Mouse (Mus musculus) hindbrain, embryonic 10.5 days (tissue): ENCODE data around the gene Dip2c. TPM values are rescaled to one million over a fixed set of nuclear protein-coding genes. Genes with fewer than 3 reads are reported as not detected.

Experiments
- DNase-seq: peaks from one replicate; pipeline ENCODE4 v3.0.0-alpha.2; 2017; ENCODE audit warnings: low spot score
- H3K27ac ChIP-seq: fragments of 300-500 bp; sonication (generic); 2 replicates; pipeline ENCODE4 v1.5.1; 2016; ENCODE audit warnings: mild to moderate bottlenecking, moderate library complexity
- H3K27me3 ChIP-seq: fragments of 300-500 bp; sonication (generic); 2 replicates; pipeline ENCODE4 v1.6.1; 2016; ENCODE audit warnings: mild to moderate bottlenecking; ENCODE audit not compliant: poor library complexity, insufficient read depth, severe bottlenecking
- H3K36me3 ChIP-seq: fragments of 300-500 bp; sonication (generic); 2 replicates; pipeline ENCODE4 v1.6.1; 2016; ENCODE audit warnings: mild to moderate bottlenecking, moderate library complexity
- H3K4me1 ChIP-seq: fragments of 300-500 bp; sonication (generic); replicated peaks from 2 replicates; pipeline ENCODE4 v1.6.1; 2016; ENCODE audit warnings: mild to moderate bottlenecking
- H3K4me3 ChIP-seq: fragments of 300-500 bp; sonication (generic); 2 replicates; pipeline ENCODE4 v1.5.1; 2016; ENCODE audit warnings: mild to moderate bottlenecking, moderate library complexity
- H3K9me3 ChIP-seq: fragments of 300-500 bp; sonication (generic); 2 replicates; pipeline ENCODE4 v1.6.1; 2016; ENCODE audit warnings: mild to moderate bottlenecking, moderate library complexity
- WGBS: fragments of 180-500 bp; shearing (Covaris S2); methylation state at CpG from one replicate; pipeline ENCODE4 v1.1.7; 2016; 5-methylcytosine and 5-hydroxymethylcytosine counted together
- polyA plus RNA-seq: library from polyadenylated mRNA; unstranded; fragments of >200 nt; fragmentation: Nextera tagmentation; extraction: Ambion mirVana; gene quantifications from 2 replicates; pipeline ENCODE4 v1.2.1, GENCODE M21; 2016

Dip2c gene
- polyA plus RNA-seq, 1 experiment from 2014 or later, result 5.8 TPM

DNA sequence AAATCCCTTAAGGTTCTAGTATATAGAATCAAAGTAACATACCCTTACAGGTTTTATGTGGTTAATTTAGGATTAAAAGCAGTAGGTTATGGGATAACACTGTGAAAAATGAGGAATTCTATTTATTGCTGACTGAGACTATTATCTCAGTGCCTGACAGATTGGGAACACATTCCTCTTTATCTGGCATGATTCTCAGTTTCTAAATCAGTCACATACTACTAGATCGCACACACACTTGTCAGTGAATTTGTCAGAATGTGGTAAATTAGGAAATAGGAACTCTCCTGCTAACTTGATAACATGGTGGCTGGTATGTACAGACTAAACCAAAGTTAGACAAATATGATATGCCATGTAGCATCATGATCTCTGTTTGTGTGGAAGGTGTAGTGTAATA, 334.9 kb downstream of the Dip2c start:
- H3K4me1 ChIP-seq, result no peaks in the 10 kb centered on the region
- no peak for DNase-seq
- H3K36me3 ChIP-seq, result peaks cover 19% of the 10 kb centered on the region
- H3K27me3 ChIP-seq, result no peaks in the 10 kb centered on the region
- 94% methylated on average over 1 of the region's 1 CpGs for WGBS
- H3K9me3 ChIP-seq, result no peaks in the 10 kb centered on the region
- H3K4me3 ChIP-seq, result no peak overlapping the region
- no peak overlapping the region for H3K27ac ChIP-seq

DNA sequence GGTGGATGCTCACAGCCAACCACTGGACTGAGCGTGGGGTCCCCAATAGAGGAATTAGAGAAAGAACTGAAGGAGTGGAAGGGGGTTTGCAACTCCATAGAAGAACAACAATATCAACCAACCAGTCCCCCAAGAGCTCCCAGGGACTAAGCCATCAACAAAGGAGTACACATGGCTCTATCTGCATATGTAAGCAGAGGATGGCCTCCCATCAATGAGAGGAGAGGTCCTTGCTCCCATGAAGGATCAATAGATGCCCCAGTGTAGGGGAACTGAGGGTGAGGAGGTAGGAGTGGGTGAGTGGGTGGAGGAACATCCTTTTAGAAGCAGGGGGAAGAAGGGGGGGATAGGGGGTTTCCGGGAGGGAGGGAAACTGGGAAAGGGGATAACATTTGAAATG, 356.4 kb downstream of the Dip2c start:
- peaks cover 11% of the 10 kb centered on the region for H3K36me3 ChIP-seq
- 61% methylated on average over 2 of the region's 2 CpGs for WGBS
- no peak for DNase-seq
- H3K9me3 ChIP-seq, result no peaks in the 10 kb centered on the region
- no peak overlapping the region for H3K4me3 ChIP-seq
- no peak overlapping the region for H3K27ac ChIP-seq
- H3K27me3 ChIP-seq, result no peaks in the 10 kb centered on the region
- no peaks in the 10 kb centered on the region for H3K4me1 ChIP-seq

DNA sequence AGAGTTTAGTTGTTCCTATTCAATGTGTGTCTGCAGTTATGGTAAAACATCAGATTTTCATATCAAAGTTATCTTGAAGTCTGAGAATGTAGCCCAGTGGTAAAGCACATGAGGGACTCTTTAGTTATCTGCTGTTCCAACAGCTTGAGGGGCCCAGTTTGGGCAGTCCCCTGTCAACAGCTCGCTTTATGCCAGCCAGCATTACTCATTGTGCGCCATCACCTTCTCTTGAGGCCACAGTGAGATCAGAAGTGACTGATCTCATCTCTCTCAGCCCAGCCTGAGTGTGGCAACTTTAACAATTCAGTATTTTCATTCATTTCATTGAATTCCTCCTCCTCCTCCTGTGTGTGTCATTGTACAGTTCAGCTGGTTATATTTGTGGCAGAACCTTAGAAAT, 359.6 kb downstream of the Dip2c start:
- H3K36me3 ChIP-seq, result no peaks in the 10 kb centered on the region
- 89% methylated on average over 2 of the region's 2 CpGs for WGBS
- H3K9me3 ChIP-seq, result no peaks in the 10 kb centered on the region
- DNase-seq, result no peak
- H3K27ac ChIP-seq, result no peak overlapping the region
- H3K4me1 ChIP-seq, result no peaks in the 10 kb centered on the region
- H3K27me3 ChIP-seq, result no peaks in the 10 kb centered on the region
- H3K4me3 ChIP-seq, result no peak overlapping the region

DNA sequence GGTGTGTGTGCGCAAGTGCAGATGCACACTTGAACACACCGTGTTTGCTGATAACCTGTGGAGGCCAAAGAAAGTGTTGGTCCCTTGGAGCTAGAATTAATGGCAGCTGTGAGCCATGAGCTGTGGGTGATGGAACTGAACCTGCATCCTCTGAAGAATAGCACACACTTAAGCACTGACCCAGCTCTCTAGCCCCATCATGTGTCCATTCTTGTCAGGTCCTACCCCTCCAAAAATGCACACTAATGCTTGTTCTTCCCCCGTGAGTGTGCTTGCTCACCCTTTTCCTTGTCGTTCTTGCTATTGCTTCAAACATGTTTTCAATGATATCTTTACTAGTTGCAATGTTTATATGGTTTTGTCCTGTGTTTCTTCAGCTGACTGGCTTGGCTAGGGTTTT, 360.2 kb downstream of the Dip2c start:
- peak; percentile 23 for DNase-seq
- Histone ChIP-seq H3K27ac (no peak overlapping the region), H3K27me3 (no peaks in the 10 kb centered on the region), H3K4me3 (no peak overlapping the region), H3K36me3 (no peaks in the 10 kb centered on the region), H3K4me1 (no peaks in the 10 kb centered on the region), H3K9me3 (no peaks in the 10 kb centered on the region)
- WGBS, result 62% methylated on average over 4 of the region's 4 CpGs

DNA sequence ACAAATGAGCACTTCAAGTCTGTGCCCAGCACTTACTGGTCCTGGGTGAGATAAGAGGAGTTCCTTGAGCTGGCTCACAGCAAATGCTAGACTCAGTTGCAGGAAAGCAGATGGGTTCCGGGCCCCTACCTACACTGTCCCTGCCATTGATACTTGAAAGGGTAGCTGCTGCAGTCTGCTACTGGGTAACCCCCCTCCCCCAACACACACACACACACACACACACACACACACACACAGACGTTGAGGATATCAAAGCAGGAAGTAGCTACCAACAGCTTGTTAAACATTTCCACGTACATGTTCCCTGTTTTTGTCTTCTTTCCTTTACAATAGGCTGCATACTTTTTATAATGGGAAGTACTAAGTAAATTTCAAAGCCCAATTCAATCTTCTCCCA, 361.6 kb downstream of the Dip2c start:
- H3K36me3 ChIP-seq, result no peaks in the 10 kb centered on the region
- H3K9me3 ChIP-seq, result no peaks in the 10 kb centered on the region
- 65% methylated on average over 3 of the region's 3 CpGs for WGBS
- H3K4me1 ChIP-seq, result no peaks in the 10 kb centered on the region
- no peaks in the 10 kb centered on the region for H3K27me3 ChIP-seq
- no peak overlapping the region for H3K27ac ChIP-seq
- H3K4me3 ChIP-seq, result no peak overlapping the region
- DNase-seq, result no peak

DNA sequence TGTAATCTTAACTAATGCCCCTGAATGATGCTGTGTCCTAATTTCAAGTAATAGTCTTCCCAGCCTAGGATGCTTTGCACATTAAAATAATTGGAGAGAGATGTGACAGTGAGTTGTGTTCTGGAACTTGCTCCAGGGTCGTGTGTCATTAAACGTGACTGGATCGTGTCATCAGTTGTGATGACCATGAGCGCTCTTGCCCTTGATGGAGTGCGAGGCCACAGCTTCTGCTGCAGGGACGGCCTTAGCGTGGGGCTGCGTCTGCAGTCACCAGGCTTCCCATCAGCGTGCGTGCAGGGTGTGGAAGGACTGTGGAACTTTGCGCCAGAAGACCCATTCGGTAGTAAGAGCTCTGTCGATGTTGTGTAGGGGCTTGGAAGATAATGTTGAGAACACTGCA, 372.4 kb downstream of the Dip2c start:
- Histone ChIP-seq H3K4me1 (no peaks in the 10 kb centered on the region), H3K27ac (no peak overlapping the region), H3K27me3 (no peaks in the 10 kb centered on the region), H3K9me3 (no peaks in the 10 kb centered on the region), H3K4me3 (no peak overlapping the region), H3K36me3 (no peaks in the 10 kb centered on the region; the same call in 1 of the 2 replicates)
- WGBS, result 95% methylated on average over 13 of the region's 13 CpGs
- no peak for DNase-seq

DNA sequence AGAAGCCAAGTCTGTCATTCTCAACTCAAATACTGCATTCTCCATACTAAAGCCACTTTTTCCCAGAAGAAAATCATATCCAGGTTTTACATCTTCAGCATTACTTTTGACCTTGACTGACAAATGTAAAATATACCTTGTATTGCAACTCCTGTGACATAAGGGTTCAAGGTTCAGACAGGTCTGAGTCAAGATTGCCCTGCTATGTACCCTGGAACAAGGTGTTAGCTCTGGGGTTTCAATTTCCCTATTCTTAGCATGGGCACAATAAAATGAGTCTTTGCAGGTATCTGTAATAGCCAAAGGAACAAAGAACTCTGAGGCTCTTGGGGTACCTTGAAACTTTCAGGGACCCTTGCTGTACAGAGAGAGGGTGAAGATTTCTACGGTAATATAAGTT, 373.6 kb downstream of the Dip2c start:
- Histone ChIP-seq H3K27me3 (no peaks in the 10 kb centered on the region), H3K4me3 (no peak overlapping the region), H3K9me3 (no peaks in the 10 kb centered on the region), H3K36me3 (no peaks in the 10 kb centered on the region; the same call in 1 of the 2 replicates), H3K4me1 (no peaks in the 10 kb centered on the region), H3K27ac (no peak overlapping the region)
- 91% methylated on average over 1 of the region's 1 CpGs for WGBS
- DNase-seq, result no peak

DNA sequence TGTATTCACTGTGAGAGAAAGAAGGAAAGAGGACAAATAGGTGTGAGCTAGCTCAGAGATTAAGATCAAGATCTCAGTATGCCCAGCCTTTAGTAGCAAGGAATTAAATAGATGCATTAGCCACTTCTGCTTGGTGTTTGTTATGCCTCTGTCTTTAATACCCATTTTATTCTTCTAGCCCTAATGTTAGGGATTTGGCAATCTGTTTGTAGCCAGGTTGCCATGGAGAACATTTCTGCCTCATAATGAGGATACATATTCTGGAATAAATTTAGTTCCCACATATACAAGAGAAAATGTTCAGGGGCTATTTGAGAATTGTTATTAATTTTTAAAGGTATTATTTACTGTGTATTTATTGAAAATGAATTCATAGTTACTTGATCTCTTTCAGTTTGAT, 374.3 kb downstream of the Dip2c start:
- no peaks in the 10 kb centered on the region for H3K9me3 ChIP-seq
- no peak overlapping the region for H3K4me3 ChIP-seq
- no peaks in the 10 kb centered on the region for H3K27me3 ChIP-seq
- no peak for DNase-seq
- H3K36me3 ChIP-seq, result no peaks in the 10 kb centered on the region
- no peaks in the 10 kb centered on the region for H3K4me1 ChIP-seq
- H3K27ac ChIP-seq, result no peak overlapping the region

DNA sequence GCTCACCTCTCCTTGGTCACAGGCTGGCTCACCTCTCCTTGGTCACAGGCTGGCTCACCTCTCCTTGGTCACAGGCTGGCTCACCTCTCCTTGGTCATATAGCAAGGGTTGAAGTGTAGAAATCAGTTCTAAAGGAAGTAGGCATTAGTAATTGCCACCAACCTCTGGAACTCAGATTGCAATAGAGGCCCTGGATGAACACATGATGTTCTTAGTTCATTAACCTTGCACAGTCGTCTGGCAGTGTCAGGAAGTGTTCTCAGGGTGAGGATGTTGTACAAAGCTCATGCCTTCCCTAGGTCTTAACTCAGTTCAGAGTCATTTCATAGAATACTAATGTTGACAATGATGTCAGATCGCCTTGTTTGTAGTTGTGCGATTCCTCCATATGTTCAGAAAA, 376.7 kb downstream of the Dip2c start:
- no peaks in the 10 kb centered on the region for H3K27me3 ChIP-seq
- 87% methylated on average over 3 of the region's 3 CpGs for WGBS
- no peak overlapping the region for H3K4me3 ChIP-seq
- no peaks in the 10 kb centered on the region for H3K4me1 ChIP-seq
- peaks cover 12% of the 10 kb centered on the region for H3K36me3 ChIP-seq
- no peak overlapping the region for H3K27ac ChIP-seq
- no peak for DNase-seq
- H3K9me3 ChIP-seq, result no peaks in the 10 kb centered on the region

DNA sequence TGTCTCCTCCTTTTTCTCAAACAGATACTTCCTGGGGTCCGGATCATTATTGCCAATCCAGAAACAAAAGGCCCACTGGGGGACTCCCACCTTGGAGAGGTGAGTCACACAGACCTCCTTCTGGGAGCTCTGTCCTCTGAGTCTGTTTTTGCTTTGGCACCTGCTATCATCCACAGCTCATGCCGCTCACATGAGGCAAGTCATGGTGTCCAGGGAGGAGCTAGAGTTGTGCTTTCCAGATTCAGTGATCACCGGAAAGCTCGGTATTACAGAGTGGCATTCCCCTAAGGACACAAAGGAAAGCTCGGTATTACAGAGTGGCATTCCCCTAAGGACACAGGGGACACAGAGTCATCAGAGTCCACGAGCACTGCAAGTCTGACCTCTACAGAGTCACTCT, 380.3 kb downstream of the Dip2c start:
- H3K27ac ChIP-seq, result no peak overlapping the region
- H3K4me3 ChIP-seq, result no peak overlapping the region
- no peaks in the 10 kb centered on the region for H3K4me1 ChIP-seq
- WGBS, result 93% methylated on average over 6 of the region's 6 CpGs
- H3K36me3 ChIP-seq, result peaks cover 34% of the 10 kb centered on the region
- no peak for DNase-seq
- no peaks in the 10 kb centered on the region for H3K9me3 ChIP-seq
- H3K27me3 ChIP-seq, result no peaks in the 10 kb centered on the region

DNA sequence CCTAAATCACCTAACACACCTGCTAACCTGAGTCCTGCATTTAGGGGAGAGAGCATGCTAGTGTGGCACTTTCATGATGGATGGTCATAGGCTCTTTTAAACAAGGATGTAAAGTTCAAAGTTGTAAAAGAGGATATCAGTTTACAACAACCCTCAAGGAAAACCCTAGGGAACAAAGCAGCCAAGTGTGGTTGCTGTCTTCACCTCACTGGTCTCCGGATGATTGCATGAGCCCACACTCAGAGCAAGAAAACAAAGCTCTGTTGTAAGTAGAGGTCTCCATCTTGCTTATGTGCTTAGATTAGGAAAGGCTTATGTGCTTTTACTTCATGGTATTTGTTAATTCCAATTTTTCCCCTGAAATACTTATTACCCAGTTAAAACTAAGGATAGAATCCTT, 384.4 kb downstream of the Dip2c start:
- no peak for DNase-seq
- Histone ChIP-seq H3K36me3 (peaks cover 59% of the 10 kb centered on the region), H3K9me3 (no peaks in the 10 kb centered on the region), H3K27ac (no peak overlapping the region), H3K27me3 (no peaks in the 10 kb centered on the region), H3K4me3 (no peak overlapping the region), H3K4me1 (no peaks in the 10 kb centered on the region)
- WGBS, result 69% methylated on average over 1 of the region's 1 CpGs

DNA sequence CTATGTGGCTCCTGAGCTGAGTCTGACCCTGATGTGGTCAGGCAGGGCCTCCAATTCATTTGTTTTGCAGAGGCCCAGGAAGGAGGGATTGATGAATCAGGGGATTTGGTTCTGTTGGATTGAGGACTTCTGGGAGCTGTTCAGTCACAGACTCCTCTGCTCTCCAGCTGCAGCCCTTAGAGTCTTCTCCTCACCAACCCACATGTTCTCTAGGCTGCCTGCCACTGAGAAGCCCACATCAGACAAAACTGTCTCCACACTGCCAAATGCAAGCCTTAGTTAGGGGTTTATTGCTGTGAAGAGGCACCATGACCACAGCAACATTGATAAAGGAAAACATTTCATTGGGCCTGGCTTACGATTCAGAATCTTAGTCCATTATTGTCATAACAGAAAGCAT, 387.3 kb downstream of the Dip2c start:
- no peak overlapping the region for H3K4me3 ChIP-seq
- H3K27ac ChIP-seq, result no peak overlapping the region
- peaks cover 51% of the 10 kb centered on the region for H3K36me3 ChIP-seq
- DNase-seq, result no peak
- H3K27me3 ChIP-seq, result no peaks in the 10 kb centered on the region
- 91% methylated on average over 1 of the region's 1 CpGs for WGBS
- H3K9me3 ChIP-seq, result no peaks in the 10 kb centered on the region
- H3K4me1 ChIP-seq, result no peaks in the 10 kb centered on the region

DNA sequence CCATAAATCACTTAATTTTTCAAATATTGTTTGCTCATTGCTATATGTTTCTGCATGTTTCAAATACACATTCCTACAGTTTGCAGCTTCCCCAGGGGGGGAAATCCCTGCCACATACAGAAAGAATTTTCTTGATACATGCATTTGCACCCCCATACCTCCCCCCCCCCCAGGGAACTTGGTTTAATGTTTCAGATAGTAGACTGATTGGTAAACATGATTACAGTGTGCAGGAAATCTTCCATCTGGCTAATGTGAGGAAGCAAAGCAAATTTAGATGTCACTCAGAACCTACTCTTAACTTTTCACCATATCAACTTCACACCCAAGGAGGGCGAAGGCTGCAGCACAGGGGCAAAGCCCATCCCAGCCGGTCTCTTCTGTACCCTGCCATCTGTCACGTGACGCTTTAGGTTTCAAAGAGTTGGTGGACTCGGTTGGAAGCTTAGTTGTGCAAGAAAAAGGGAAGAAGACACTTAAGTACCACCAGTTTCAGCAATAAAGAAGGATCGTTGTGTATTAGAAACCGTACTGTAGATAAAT, 391.7 kb downstream of the Dip2c start:
- WGBS, result 89% methylated on average over 7 of the region's 7 CpGs
- H3K27me3 ChIP-seq, result no peaks in the 10 kb centered on the region

DNA sequence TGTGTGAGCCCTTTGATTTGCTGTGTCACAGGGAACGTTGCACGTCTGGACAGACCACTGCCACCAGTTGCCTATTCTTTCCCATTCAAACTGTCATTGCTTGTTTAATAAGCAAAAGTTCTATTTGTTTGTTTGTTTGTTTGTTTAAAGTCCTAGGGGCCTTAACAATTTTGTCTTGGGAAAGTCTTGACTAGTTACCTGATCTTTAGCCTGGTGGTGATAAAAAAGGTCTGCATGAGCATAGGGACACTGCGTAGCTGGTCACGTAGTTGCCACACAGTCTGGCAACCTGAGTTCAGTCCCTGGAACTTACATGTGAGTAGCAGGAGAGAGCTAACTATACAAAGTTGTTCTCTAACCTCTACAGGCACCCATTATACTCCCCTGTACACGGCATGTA, 392.9 kb downstream of the Dip2c start:
- Histone ChIP-seq H3K4me1 (no peaks in the 10 kb centered on the region), H3K4me3 (no peak overlapping the region), H3K9me3 (0 out of 2 replicates have a peak, but pooled peaks cover under 1% of the 10 kb centered on the region), H3K36me3 (peaks cover 16% of the 10 kb centered on the region; the same call in 1 of the 2 replicates), H3K27ac (no peak overlapping the region), H3K27me3 (no peaks in the 10 kb centered on the region)
- no peak for DNase-seq
- WGBS, result 89% methylated on average over 5 of the region's 5 CpGs

More for the DNA sequence above, 391.7 kb downstream of the Dip2c start:
- Histone ChIP-seq H3K27ac (no peak overlapping the region), H3K9me3 (no peaks in the 10 kb centered on the region), H3K4me3 (no peak overlapping the region), H3K4me1 (no peaks in the 10 kb centered on the region), H3K36me3 (peaks cover 23% of the 10 kb centered on the region)
- DNase-seq, result no peak
